Mouse (Mus musculus) megakaryocyte progenitor cell, adult 5-6 weeks (primary cell): Measurements from ENCODE around the gene Cfap52. TPM values are rescaled to one million over a fixed set of nuclear protein-coding genes. Genes with fewer than 3 reads are reported as not detected.

ENCODE experiments used
- ATAC-seq: replicated peaks from 2 replicates; pipeline ENCODE4 v1.8.0; 2016; ENCODE audit warnings: mild to moderate bottlenecking, moderate TSS enrichment, inconsistent platforms; ENCODE audit not compliant: poor library complexity
- total RNA-seq, 2 experiments: library from RNA; stranded (forward) in 1 of 2; stranded (reverse) in 1 of 2; fragments of 157-497, 149-512 nt in 1 of 2; fragments of 200-1000 nt in 1 of 2; gene quantifications; 2 replicates each; pipeline versions ENCODE4 v1.2.3 to v1.2.4; 2015 to 2017

Cfap52 gene
- total RNA-seq, 2 experiments from 2014 or later = not detected

DNA sequence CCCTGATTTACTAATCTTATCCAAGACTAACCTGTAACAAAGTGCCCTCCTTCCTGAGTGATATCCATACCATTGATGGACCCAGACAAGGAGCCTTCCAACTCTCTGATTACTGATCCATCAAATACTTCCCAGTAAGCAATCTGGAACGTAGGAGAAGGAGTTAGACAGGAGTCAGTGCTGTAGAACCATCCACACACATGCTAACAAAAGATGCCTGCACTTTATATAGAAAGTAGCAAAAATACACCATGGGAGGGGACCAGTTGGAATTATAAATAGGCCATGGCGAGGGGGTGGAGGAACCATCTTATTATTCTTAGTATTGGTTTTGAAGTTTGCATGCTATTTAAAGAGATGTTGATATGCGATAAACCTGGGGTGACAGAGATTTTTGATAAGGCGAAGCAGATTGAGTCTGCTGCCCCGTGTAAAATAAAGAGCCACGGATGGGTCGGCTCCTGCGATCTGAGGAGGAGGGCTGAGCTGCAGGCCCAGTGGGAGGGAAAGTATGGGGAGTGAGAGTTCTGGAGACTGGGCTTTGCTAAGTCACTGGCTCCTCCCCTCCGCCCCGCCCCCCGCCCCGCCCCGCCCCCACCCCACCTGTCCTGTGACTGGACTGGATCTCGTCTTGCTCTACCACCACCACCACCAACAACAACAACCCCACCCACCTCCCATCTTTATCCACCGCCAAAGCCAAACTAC lies 38.9 kb downstream of the Cfap52 start:
- no peak for ATAC-seq

- ATAC-seq = no peak
Observed at GRCm38 (mm10) chr11:67925000-67925399, 40.5 kb downstream of the Cfap52 start.

DNA sequence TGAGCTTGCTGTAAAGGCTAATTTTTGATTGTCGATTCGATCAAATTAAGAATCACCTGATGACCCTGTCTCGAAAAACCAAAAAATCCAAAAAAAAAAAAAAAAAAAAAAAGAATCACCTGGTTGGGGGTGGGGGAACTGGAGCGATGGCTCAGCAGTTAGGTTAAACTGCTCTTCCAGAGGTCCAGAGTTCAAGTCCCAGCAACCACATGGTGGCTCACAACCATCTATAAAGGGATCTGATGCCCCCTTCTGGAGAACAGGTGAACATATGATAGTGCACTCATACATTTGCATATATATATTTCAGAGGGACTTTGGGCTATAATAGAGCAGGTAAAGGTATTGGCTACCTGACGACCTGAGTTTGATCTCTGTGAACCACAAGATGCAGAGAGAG lies 41.7 kb downstream of the Cfap52 start:
- ATAC-seq = no peak

- peak; percentile 91 for ATAC-seq
Observed at GRCm38 (mm10) chr11:67922755-67923125, 42.7 kb downstream of the Cfap52 start.

GRCm38 (mm10) chr11:67921827-67922754 lies 43.4 kb downstream of the Cfap52 start, which contains the start of gene Usp43:
Gene Usp43, minus strand, starts transcription at chr11:67922153.
- no peak; the same call in 1 of the 2 replicates for ATAC-seq

- peak; percentile 33 for ATAC-seq
Observed at GRCm38 (mm10) chr11:67921091-67921826, 44.2 kb downstream of the Cfap52 start.

DNA sequence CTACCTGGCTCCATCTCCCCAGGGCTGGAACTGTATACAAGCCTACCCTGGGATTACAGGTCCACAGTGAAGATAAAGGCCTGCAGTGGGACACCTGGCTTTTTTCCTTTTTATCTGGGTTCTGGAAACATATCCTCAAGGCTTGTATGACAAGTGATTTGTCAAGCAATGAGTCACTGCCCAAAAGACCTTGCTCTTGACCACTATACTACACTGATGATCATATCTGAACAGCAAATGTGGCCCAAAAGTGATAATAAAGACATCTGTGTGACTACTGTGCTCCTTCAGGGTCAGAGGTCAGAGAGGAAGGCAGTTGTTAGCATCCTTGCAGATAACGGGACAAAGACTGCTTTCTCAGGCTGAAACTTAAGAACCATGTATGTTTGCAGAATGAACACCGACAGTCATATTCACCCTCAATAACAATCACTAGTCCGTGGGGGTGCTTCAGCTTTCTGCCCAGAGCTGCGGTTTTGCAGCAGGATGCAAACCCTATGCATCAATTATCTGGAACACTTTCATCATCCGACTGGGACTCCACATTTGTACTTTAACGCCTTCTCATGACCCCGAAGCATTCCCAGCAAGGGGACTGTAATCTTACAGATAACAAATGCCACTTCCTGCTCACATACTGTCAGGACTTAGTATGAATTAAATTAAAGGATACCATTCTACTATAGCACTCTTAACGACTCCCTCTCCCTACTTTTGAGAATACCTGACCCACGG lies 45.1 kb downstream of the Cfap52 start:
- ATAC-seq = no peak

GRCm38 (mm10) chr11:67919593-67919992 lies 45.9 kb downstream of the Cfap52 start:
- no peak for ATAC-seq

DNA sequence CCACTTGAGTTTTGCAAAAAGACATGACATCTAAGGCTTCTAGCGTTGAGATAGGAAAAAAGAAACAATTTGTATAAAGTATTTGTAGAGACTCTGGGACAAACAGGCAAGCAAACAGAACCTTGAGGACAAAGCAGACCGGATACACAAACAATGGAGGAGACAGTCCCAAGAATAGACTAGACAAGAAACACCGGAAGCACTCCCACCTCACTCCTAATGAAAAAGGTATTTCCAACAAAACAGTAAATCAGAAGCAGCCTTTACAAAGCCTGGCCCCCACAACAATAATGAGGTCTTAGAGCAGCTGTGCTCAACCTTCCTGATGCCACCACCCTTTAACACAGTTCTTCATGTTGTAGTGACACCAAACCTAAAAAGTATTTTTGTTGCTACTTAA lies 48.3 kb downstream of the Cfap52 start:
- ATAC-seq = no peak

DNA sequence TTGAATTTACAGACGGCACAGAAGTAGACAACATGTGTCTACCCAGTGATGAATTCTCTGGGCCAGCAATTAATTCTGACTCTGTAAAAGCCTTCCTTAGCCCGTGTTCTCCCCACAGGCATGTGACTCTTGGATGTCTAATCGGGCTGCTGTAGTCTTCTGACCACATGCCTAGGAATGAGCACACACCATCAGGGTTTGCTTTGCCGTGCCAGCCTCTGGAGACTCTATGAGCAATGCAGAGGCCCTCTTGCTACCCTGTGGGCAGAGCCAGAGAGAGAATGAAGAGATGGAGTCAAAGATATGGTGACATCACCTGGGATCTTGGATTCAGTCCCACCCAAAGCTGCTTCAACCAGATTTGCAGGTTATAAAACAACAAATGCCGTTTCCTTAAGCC lies 54.4 kb downstream of the Cfap52 start:
- ATAC-seq = no peak

- no peak for ATAC-seq
Observed at GRCm38 (mm10) chr11:67903756-67904155, 61.7 kb downstream of the Cfap52 start.

DNA sequence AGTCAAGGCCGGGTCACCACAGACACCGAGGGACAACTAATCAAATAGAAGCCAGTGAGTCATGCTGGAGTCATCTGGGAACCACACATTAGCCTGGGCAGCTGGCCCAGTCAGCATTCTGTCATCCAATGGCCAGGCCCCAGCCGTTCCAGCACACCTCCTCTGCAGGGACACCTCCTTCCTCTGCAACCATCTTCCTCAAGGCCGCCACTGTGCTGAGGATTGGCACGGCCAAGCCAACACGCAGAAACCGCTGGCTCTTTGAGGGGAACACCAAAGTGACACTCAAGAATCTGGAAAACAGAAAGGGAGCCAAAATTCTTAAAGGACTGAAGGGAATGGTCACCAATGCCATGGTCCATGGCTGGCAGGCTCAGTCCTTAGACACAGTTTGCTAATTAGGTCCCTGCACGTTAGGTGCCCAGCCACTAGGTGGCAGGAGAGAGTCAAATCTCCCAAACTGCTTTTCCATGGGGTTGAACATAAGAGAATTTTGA lies 68.3 kb downstream of the Cfap52 start:
- ATAC-seq = peak; percentile 83

DNA sequence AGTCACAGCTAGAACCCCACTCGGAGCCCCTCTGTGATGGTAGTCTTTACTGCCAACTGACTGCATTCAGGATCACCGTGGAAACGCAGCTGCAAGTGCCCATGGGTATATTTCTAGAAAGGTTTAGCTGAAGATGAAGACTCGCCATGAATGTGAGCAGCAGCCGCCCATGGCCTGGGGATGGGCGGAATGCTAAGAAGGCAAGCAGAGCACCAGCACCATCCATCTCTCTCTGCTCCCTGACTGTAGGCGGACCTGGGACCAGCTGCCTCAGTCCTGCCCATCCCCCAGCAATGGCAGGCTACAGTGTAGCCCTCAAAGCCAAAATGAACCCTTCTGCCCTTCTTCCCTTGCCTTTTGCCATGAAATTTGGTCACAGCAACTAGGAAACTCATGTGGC lies 69.8 kb downstream of the Cfap52 start:
- no peak for ATAC-seq

GRCm38 (mm10) chr11:67888521-67888920 lies 76.9 kb downstream of the Cfap52 start:
- no peak for ATAC-seq

GRCm38 (mm10) chr11:67885921-67886320 lies 79.5 kb downstream of the Cfap52 start:
- ATAC-seq = no peak

Other genes starting within 250 kb of the Cfap52 start
- not detected in 2 replicates for gene Glp2r, start 194.5 kb downstream of the Cfap52 start, total RNA-seq (2015)
- not detected in 2 replicates for gene Glp2r, start 194.5 kb downstream of the Cfap52 start, total RNA-seq (2017)
- not detected in 2 replicates for gene Gsg1l2, start 191.0 kb downstream of the Cfap52 start, total RNA-seq (2015)
- gene Gsg1l2, start 191.0 kb downstream of the Cfap52 start, total RNA-seq (2017) = not detected in 2 replicates
- 0.66 TPM in 1 of 2 replicates, not detected in the other for gene Dhrs7c, start 167.5 kb downstream of the Cfap52 start, total RNA-seq (2015)
- not detected in 2 replicates for gene Dhrs7c, start 167.5 kb downstream of the Cfap52 start, total RNA-seq (2017)
- not detected in 2 replicates for gene Usp43, start 43.5 kb downstream of the Cfap52 start, total RNA-seq (2015)
- not detected in 2 replicates for gene Usp43, start 43.5 kb downstream of the Cfap52 start, total RNA-seq (2017)
- gene Stx8, start 542 bp upstream of the Cfap52 start, total RNA-seq (2015) = 35.7 and 47.8 TPM in 2 replicates
- gene Stx8, start 542 bp upstream of the Cfap52 start, total RNA-seq (2017) = 21.7 and 39.9 TPM in 2 replicates